Mouse (Mus musculus) splenic B cell, adult 2 months (primary cell): Measurements from ENCODE around the gene Nr2c1.

ENCODE experiments used
- DNase-seq: peaks from one replicate; pipeline ENCODE4 v3.0.0-alpha.2; 2011; ENCODE audit warnings: low read depth, low spot score
- H3K27me3 ChIP-seq: 2 replicates; pipeline ENCODE4 v1.6.1; 2012; ENCODE audit warnings: mild to moderate bottlenecking, low read length, moderate library complexity, mixed read lengths; ENCODE audit not compliant: control insufficient read depth, poor library complexity, insufficient read depth, severe bottlenecking
- H3K36me3 ChIP-seq: 2 replicates; pipeline ENCODE4 v1.6.1; 2012; ENCODE audit warnings: mild to moderate bottlenecking, low read length, moderate library complexity, mixed read lengths; ENCODE audit not compliant: control insufficient read depth, poor library complexity, insufficient read depth, severe bottlenecking

Gene Nr2c1

DNA sequence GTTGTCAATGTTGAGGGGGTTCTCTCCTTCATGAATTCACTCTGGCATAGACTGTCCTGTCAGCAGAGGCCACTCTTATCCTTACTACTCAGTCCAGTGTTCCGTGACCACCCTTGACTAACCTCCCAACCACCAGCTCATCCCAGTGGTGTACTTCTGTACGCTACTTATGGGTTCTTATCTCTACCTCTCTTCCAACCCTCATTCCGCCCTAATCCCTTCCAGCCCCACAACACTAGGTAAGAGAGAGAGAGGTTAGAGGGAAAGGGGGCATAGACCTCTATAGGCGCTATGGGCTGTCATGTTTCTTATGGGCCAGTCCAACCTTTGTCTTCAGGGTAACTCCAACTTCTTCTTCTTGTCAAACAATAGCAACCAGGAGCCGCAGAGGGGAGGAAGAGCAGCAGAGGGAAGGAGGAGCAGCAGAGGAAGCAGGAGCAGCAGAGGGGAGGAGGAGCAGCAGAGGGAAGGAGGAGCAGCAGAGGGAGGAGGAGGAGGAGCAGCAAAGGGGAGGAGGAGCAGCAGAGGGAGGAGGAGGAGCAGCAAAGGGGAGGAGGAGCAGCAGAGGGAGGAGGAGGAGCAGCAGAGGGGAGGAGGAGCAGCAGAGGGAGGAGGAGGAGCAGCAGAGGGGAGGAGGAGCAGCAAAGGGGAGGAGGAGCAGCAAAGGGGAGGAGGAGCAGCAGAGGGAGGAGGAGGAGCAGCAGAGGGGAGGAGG, 13.4 kb downstream of the Nr2c1 start:
- Histone ChIP-seq H3K27me3 (no peaks in the 10 kb centered on the region), H3K36me3 (peaks cover under 1% of the 10 kb centered on the region; the same call in 1 of the 2 replicates)
- no peak for DNase-seq

GRCm38 (mm10) chr10:94162031-94162430, 14.2 kb downstream of the Nr2c1 start:
- Histone ChIP-seq H3K27me3 (no peaks in the 10 kb centered on the region), H3K36me3 (peaks cover 2% of the 10 kb centered on the region; the same call in 1 of the 2 replicates)
- no peak for DNase-seq

- no peak for DNase-seq
- Histone ChIP-seq H3K36me3 (peaks cover 7% of the 10 kb centered on the region; the same call in 1 of the 2 replicates), H3K27me3 (no peaks in the 10 kb centered on the region)
These were observed 16.5 kb downstream of the Nr2c1 start for GRCm38 (mm10) chr10:94164104-94164845.

- Histone ChIP-seq H3K36me3 (peaks cover 7% of the 10 kb centered on the region; the same call in 1 of the 2 replicates), H3K27me3 (no peaks in the 10 kb centered on the region)
- DNase-seq: no peak
These were observed 17.6 kb downstream of the Nr2c1 start for GRCm38 (mm10) chr10:94165426-94165825.

DNA sequence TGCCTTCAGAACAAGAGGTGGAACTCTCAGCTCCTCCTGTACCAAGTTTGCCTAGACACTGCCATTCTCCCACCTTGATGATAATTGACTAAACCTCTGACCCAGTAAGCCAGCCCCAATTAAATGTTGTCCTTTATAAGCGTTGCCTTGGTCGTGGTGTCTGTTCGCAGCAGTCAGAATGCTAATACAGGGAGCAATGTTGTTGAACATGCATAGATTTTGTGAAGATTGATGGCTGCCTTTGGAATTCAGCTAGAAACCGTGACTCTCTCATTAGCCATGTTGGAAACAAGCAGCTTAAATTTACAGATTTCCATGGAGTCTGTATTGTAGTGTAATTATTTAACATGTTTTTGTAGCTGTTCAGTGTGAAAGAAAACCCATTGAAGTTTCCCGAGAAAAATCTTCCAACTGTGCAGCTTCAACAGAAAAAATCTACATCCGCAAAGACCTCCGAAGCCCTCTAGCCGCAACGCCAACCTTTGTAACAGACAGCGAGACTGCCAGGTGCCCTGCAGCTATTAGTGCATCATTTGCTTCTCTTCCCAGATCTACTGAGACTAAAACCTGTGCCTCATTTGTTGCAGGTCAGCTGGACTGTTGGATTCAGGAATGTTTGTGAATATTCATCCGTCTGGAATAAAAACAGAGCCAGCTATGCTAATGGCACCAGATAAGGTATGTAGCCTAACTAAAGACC, 19.4 kb downstream of the Nr2c1 start:
- DNase-seq: no peak
- Histone ChIP-seq H3K27me3 (no peaks in the 10 kb centered on the region), H3K36me3 (peaks cover 7% of the 10 kb centered on the region)

DNA sequence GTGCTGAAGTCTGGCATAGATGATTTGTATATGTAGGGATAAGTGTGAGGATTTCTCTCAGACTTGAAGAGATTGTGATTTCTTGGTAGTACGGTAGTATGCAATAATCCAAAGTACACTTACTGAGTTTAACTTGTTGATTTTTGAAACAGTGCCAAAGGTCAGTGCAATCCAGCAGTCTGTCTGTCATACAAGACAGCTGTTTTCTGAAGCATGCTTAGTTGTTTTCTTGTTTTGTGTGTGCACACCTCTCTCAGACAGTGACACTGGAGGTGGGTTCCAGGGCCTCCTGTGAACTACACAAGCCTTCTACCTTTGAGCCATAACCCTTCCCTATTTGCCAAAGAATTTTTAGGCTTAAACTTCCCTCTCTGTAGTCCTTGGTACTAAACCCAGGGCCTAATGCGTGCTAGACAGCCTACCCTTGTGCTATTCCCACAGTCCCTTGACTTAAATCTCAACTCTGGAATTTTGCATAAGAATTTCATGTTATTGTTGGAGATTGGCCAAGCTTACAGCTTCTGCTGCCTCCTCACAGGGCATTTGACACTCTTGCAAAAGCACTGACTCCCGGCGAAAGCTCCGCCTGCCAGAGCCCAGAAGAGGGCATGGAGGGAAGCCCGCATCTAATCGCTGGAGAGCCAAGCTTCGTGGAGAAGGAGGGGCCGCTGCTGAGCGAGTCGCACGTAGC, 23.8 kb downstream of the Nr2c1 start:
- peaks cover 11% of the 10 kb centered on the region for H3K36me3 ChIP-seq
- DNase-seq: no peak
- H3K27me3 ChIP-seq: no peaks in the 10 kb centered on the region

DNA sequence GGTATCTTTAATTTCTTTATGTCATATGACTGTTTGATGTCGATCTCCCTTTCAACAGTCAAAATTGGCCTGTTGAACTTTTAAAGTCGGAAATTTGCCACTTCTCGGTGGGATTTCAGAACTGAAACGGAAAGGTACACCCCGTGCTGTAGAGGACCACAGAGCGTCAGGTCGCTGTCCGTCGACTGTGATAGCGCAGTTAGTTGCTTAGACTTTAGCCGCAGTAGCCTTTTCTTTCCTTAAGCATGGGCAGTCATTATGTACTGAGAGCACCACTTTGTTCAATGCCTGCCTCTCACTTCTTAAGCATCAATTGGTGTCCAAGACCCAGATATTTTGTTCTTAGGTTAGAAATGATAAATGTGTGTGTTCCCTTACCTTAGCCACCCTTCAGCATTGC, 24.3 kb downstream of the Nr2c1 start:
- no peaks in the 10 kb centered on the region for H3K27me3 ChIP-seq

GRCm38 (mm10) chr10:94172706-94173105, 24.9 kb downstream of the Nr2c1 start:
- peaks cover 9% of the 10 kb centered on the region for H3K36me3 ChIP-seq
- no peak for DNase-seq
- no peaks in the 10 kb centered on the region for H3K27me3 ChIP-seq

More for the DNA sequence above, 24.3 kb downstream of the Nr2c1 start:
- peaks cover 11% of the 10 kb centered on the region for H3K36me3 ChIP-seq
- DNase-seq: no peak

DNA sequence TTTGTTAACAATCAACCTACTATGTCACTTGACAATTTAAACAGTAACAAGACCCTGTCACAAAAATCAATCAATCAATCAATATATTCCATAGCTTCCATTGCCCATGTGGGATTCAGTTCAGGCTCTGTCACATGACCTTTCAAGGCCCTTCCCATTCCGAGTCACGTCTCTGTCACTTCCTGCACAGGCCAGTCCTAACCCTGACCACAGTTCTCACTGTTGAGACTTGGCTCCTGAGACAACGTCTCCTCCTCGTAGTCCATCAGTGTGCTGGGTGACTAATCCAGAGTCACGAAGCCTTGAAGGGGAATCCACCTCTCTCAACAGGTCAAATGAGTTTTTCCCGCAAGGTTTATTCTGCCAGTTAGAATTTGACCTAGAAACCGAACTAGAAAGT, 26.8 kb downstream of the Nr2c1 start:
- H3K27me3 ChIP-seq: no peaks in the 10 kb centered on the region
- DNase-seq: no peak
- H3K36me3 ChIP-seq: peaks cover 5% of the 10 kb centered on the region

DNA sequence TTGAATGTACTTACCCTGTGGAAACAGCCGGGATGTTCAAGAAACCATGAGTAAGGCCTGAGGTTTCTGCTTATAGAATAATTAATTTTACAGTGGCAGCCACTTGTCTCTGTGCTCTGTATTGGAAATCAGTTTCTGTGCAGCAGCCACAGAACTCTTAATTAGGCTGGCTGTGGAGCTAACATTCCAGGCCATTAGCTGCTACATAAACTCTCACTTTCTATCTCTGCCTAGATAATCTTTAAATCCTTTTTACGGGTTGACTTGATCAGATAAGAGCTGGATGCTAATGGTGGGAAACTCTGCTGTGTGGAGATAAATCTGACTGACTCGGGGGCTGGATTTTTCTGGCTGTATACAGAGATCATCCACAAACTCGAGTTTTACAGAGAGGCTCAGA, 35.4 kb downstream of the Nr2c1 start:
- H3K36me3 ChIP-seq: 0 out of 2 replicates have a peak, but pooled peaks cover 1% of the 10 kb centered on the region
- H3K27me3 ChIP-seq: no peaks in the 10 kb centered on the region
- no peak for DNase-seq

DNA sequence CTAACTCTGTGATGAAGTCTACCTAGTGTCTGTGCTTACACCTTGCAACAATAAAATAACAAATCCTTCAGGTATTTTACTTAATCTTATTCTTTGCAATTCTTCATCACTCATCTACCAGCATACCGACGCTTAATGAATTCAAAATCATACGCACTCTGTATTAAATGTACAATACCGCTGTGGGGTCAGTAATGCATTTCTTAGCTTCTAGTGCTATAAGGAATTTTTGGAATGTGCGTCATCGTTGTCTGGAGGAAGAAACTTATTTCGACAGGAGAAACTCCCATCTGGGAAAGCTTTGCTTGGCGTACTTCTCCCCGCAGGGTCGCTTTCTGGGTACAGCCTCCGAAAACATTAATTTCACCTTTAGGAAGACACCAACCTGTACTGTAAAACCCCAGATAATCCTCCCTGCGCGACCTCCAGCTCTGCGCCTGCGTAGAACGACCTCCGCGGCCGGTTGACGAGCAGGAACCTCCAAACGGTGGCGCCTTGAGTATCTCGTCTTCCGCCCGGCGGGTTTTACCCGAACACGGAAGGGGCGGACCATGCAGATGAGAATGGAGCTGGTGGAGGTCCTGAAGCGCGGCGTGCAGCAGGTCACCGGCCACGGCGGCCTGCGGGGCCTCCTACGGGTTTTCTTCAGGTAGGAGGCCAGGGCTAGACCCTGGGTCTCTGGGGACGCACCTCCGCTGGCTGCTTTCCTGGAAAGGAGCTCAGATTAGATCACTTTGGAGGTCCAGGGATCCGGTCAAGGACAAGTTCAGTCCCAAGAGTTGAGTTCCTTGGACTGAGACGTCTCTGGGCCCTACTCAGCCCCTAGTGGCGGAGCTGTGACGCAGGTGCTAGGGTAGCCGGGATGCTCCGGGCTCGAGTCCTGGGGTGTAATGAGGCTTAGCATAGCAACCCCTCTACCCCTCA, 50.9 kb downstream of the Nr2c1 start, which contains the start of gene Ndufa12:
Ndufa12 (plus strand) TSS at position 239 of the 924 bp plus-strand sequence.
- Histone ChIP-seq H3K27me3 (no peaks in the 10 kb centered on the region), H3K36me3 (peaks cover 12% of the 10 kb centered on the region)
- DNase-seq: peak; percentile 95

- H3K27me3 ChIP-seq: no peaks in the 10 kb centered on the region
- DNase-seq: no peak
- H3K36me3 ChIP-seq: peaks cover 16% of the 10 kb centered on the region
These were observed 57.1 kb downstream of the Nr2c1 start for GRCm38 (mm10) chr10:94204973-94205372.

DNA sequence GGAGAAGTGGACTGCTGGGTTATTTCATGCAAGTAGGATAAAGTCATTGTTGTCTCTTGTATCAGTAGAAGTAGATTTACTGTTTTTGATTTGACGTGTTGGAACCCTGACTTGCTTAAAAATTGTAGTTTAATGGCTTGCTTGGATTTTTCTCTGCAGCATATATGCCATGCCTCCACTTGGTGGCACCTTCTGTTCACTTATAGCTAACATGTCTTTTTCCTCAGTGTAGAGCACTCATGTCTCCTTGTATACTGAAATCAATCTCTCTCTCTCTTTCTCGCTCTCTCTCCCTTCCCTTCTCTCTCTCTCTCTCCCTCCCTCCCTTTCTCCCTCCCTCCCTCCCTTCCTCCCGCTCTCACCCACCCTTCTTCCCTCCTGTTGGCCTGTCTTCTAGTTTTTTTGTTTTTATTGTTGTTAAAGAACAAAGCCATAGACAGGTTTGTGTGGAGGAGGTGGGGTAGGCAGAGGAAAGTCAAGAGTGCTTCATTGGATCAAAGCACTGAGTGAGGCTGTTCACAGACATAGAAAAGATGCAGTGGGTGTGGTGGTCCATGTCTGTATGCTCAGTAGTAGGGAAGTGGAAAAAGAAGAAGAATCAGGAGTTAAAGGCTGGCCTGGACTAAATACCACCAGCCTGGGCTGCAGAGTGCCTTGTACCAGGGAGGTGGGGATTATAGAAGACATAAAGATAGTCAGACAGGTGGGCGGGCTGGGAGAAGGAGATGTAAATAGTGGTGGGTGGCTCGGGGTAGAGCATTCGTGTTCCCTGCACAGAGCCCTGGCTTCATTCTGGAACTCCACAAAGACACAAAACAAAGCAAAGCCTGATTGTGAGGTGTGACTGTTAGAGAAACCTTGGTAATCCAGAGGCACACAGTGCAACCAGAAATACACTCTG, 63.1 kb downstream of the Nr2c1 start:
- DNase-seq: no peak
- H3K36me3 ChIP-seq: peaks cover 1% of the 10 kb centered on the region
- H3K27me3 ChIP-seq: no peaks in the 10 kb centered on the region
